Mouse (Mus musculus) gonadal fat pad, adult 2 months (tissue): ENCODE results near the gene Capn12. TPM values are rescaled to one million over a fixed set of nuclear protein-coding genes. Genes with fewer than 3 reads are reported as not detected.

Experiments used
- DNase-seq: peaks from one replicate; pipeline ENCODE4 v3.0.0-alpha.2; 2012; ENCODE audit warnings: low read depth
- polyA plus RNA-seq: library from polyadenylated mRNA; depleted of rRNA; stranded (reverse); fragments of >200 nt; gene quantifications from 2 replicates; pipeline ENCODE4 v1.2.3, GENCODE M21; 2012; rRNA removed

Gene Capn12
- 0.28 and 0.42 TPM in 2 replicates for polyA plus RNA-seq

DNA sequence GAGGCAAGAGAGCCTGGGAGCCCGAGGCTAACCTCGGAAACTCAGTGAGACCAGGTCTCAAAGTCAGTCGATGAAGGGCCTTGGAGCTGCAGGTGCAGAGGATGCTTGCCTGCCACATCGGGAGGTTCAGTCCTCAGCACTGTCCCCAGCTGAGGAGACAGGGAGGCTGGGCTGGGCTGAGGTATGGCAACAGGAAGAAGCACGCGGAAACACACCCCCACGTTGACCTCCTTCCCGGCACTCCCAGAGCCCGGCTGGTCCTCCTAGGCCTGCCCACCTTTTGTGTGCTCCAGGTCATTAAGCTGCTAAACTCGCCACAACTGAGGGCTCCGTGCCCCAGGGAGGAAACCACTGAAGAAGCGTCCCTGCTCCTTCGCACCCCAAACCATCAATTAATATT is at the start of gene Capn12:
TSS of gene Capn12 (plus strand) at position 224 of the 400 bp plus-strand sequence.
- DNase-seq: no peak

GRCm38 (mm10) chr7:28832137-28832536 is 49.1 kb upstream of the Capn12 start:
- DNase-seq: no peak

DNA sequence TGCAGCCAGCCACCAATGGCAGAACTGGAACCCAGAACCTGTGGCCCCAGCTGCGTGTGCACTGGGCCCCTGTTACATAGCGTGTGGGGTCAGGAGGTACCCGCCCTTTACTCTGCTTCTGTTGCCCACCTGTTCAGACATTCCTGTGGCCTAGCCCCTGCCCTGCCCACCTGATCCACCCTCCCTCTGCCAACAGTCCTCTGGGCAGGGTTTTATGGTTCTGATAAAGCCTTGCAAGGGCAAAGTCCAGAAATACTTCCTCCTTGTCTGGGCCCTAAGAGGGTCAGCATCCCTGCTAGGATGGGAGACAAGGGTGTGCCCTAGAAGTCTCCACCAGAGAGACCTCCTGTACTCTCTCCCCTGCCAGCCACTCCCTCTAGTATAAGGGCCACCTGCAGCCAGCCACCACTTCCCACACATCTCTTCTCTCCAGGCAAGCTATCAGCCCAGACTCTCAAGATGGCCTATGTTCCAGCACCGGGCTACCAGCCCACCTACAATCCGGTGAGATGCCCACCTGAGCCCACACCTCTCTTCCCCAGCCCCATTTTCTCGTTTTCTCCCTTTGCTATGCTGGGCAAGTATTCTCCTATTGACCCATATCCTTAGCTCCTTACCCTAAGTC is 47.4 kb upstream of the Capn12 start, which contains the start of gene Lgals4:
TSS of gene Lgals4 (plus strand) at position 132 of the 625 bp plus-strand sequence.
- DNase-seq: no peak

- no peak for DNase-seq
Observed at GRCm38 (mm10) chr7:28836936-28837335, 44.3 kb upstream of the Capn12 start.

DNA sequence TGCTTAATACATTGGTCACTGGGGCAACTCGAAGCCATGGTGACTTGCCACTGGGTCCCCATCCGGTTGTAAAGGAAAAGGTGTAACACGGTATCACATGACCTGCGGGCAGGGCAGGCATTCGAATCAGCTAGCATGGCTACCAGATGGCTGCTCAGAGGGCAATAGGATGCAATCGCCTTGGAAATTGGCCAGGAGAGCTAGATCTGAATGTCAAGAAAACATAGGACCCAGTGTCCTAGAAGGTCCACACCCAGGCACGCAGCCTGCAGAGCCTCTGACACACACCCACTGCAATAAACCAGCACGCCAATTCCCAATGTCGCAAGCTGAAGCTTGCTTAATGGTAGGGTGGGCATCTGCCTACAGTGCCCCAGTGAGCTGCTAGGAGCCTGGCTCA is 42.9 kb upstream of the Capn12 start:
- DNase-seq: no peak

GRCm38 (mm10) chr7:28847273-28847672 is 33.9 kb upstream of the Capn12 start:
- DNase-seq: no peak

- DNase-seq: peak; percentile 96
Observed at GRCm38 (mm10) chr7:28849700-28850236, 31.5 kb upstream of the Capn12 start.

- DNase-seq: no peak
Observed at GRCm38 (mm10) chr7:28850642-28851041, 30.6 kb upstream of the Capn12 start.

GRCm38 (mm10) chr7:28859953-28860352 is 21.3 kb upstream of the Capn12 start:
- no peak for DNase-seq

DNA sequence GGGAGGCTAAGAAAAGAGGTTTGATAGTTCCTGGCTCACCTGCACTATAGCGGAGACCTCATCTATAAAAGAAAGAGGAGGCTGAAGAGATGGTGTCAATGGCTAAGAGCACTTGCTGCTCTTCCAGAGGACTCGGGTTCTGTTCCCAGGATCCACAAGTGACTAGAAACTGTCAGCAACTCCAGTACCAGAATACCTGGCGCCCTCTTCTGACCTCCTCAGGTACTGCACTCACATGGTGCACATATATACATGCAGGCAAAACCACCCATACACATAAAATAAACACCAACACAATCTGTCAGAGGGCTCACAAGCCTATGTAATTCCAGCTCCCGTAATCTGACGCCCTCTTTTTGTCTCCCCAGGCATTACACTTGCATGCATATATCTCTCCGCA is 20.3 kb upstream of the Capn12 start:
- DNase-seq: no peak

- DNase-seq: peak; percentile 67
Observed at GRCm38 (mm10) chr7:28862817-28863499, 18.3 kb upstream of the Capn12 start.

- no peak for DNase-seq
Observed at GRCm38 (mm10) chr7:28863540-28863939, 17.7 kb upstream of the Capn12 start, which contains the start of gene Lgals7. TSS of gene Lgals7 (plus strand) at chr7:28863853.

- peak; percentile 77 for DNase-seq
Observed at GRCm38 (mm10) chr7:28864288-28864750, 16.9 kb upstream of the Capn12 start.

GRCm38 (mm10) chr7:28865481-28866300 is 15.5 kb upstream of the Capn12 start:
- DNase-seq: no peak

DNA sequence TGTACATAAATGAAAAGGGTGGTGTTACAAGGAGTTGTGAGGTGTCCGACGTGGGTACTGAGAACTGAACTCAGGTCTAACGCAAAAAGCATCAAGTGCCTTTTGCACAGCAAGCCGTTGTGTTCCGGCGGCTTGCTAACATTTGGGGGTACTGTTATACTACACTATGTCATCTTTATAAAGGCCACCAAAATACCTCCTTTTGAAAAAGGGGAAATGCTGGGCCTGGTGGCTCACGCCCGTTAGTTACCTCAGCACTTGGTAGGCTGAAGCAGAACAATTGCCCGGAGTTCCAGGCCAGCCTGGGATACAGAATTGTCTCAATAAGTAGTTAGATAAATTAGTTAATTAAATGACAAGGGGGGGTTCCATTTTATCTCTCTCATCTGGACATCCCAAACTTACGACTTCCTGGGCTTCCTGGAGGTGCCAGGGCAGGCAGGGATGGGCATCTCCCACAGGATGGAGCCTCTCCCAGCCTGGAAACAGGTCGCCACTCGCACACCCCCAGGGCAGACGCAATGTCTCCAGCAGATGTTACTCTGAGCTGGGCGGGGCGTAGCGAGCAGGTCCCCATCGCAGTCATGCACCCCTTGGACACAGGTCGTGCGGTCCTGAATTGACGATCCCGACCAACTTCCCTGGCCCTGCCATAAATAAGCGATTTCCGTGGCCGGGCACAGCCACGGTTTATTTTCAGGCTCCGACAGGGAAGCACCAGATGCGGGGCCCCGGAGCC is 14.3 kb upstream of the Capn12 start:
- peak; percentile 75 for DNase-seq

GRCm38 (mm10) chr7:28867508-28868340 is 13.5 kb upstream of the Capn12 start:
- DNase-seq: peak; percentile 85

GRCm38 (mm10) chr7:28870901-28871664 is 10.1 kb upstream of the Capn12 start:
- DNase-seq: no peak

GRCm38 (mm10) chr7:28874565-28874964 is 6.7 kb upstream of the Capn12 start:
- DNase-seq: no peak

DNA sequence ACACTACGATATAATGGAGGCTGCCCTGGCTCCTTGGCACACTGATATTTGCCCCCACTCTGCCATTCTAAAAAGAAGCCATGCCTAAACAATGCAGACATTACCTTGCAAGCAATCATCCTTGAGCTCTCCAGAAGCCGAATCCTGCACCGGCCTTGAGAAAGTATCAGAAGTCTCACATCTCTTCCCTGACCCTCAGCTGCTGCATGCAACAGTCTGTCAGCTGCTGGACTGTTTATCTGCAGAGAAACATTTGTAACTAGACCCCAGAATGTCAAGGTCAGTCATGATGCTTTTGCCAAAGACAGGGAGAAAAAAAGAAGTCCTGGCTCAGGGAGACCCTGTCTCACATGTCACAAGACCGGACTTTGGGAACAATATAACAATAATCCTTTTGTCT is 5.1 kb upstream of the Capn12 start:
- DNase-seq: no peak

- DNase-seq: no peak
Observed at GRCm38 (mm10) chr7:28877155-28877554, 4.1 kb upstream of the Capn12 start.
